Mouse (Mus musculus): Measurements from ENCODE around the gene Dcp1a. TPM values are rescaled to one million over a fixed set of nuclear protein-coding genes. Genes with fewer than 3 reads are reported as not detected.

The Dcp1a gene
- polyA plus RNA-seq, 1 experiment from 2014 or later: 28.3 TPM

GRCm38 (mm10) chr14:30512896-30513295 lies 33.6 kb downstream of the Dcp1a start:
- 85% methylated on average over 5 of the region's 5 CpGs for WGBS
- ATAC-seq (ENCODE audit: low FRiP score, low TSS enrichment): no peak

GRCm38 (mm10) chr14:30515931-30516723 lies 36.8 kb downstream of the Dcp1a start:
- Histone ChIP-seq H3K4me2 (replicated peaks; ENCODE audit: low read depth, low read length) (no peak overlapping the region), H3K27me3 (ENCODE audit: insufficient read depth, low read length) (no peaks in the 10 kb centered on the region), H3K27ac (ENCODE audit: low read length) (no peak overlapping the region), H3K9ac (replicated peaks; ENCODE audit: low read length) (no peak overlapping the region), H3K36me3 (ENCODE audit: insufficient read depth, low read length) (peaks cover 55% of the 10 kb centered on the region), H3K4me3 (ENCODE audit: low read length) (no peak overlapping the region), H3K4me1 (ENCODE audit: insufficient read depth, low read length) (no peaks in the 10 kb centered on the region), H3K9me3 (ENCODE audit: low read length) (no peaks in the 10 kb centered on the region)
- ATAC-seq (ENCODE audit: low FRiP score, low TSS enrichment): no peak
- WGBS: 86% methylated on average over 13 of the region's 13 CpGs

More at GRCm38 (mm10) chr14:30512896-30513295, 33.6 kb downstream of the Dcp1a start:
- H3K27ac ChIP-seq (ENCODE audit: low read length): no peak overlapping the region
- no peaks in the 10 kb centered on the region for H3K9me3 ChIP-seq (ENCODE audit: low read length)
- no peaks in the 10 kb centered on the region for H3K27me3 ChIP-seq (ENCODE audit: insufficient read depth, low read length)
- H3K4me1 ChIP-seq (ENCODE audit: insufficient read depth, low read length): no peaks in the 10 kb centered on the region
- peaks cover 35% of the 10 kb centered on the region for H3K36me3 ChIP-seq (ENCODE audit: insufficient read depth, low read length)
- H3K4me3 ChIP-seq (ENCODE audit: low read length): no peak overlapping the region
- no peak overlapping the region for H3K4me2 ChIP-seq (replicated peaks; ENCODE audit: low read depth, low read length)
- no peak overlapping the region for H3K9ac ChIP-seq (replicated peaks; ENCODE audit: low read length)

- ATAC-seq (ENCODE audit: low FRiP score, low TSS enrichment): no peak
- Histone ChIP-seq H3K27ac (ENCODE audit: low read length) (no peak overlapping the region), H3K4me2 (replicated peaks; ENCODE audit: low read depth, low read length) (no peak overlapping the region), H3K9ac (replicated peaks; ENCODE audit: low read length) (no peak overlapping the region), H3K27me3 (ENCODE audit: insufficient read depth, low read length) (no peaks in the 10 kb centered on the region), H3K4me1 (ENCODE audit: insufficient read depth, low read length) (no peaks in the 10 kb centered on the region), H3K4me3 (ENCODE audit: low read length) (no peak overlapping the region), H3K9me3 (ENCODE audit: low read length) (no peaks in the 10 kb centered on the region), H3K36me3 (ENCODE audit: insufficient read depth, low read length) (peaks cover 61% of the 10 kb centered on the region)
- 94% methylated on average over 5 of the region's 5 CpGs for WGBS
These were observed 40.0 kb downstream of the Dcp1a start for GRCm38 (mm10) chr14:30519323-30519722.

- H3K4me2 ChIP-seq (replicated peaks; ENCODE audit: low read depth, low read length): no peak overlapping the region
- no peak for ATAC-seq (ENCODE audit: low FRiP score, low TSS enrichment)
- H3K4me1 ChIP-seq (ENCODE audit: insufficient read depth, low read length): no peaks in the 10 kb centered on the region
- no peak overlapping the region for H3K4me3 ChIP-seq (ENCODE audit: low read length)
- peaks cover 78% of the 10 kb centered on the region for H3K36me3 ChIP-seq (ENCODE audit: insufficient read depth, low read length)
- no peaks in the 10 kb centered on the region for H3K9me3 ChIP-seq (ENCODE audit: low read length)
- no peak overlapping the region for H3K27ac ChIP-seq (ENCODE audit: low read length)
- H3K9ac ChIP-seq (replicated peaks; ENCODE audit: low read length): no peak overlapping the region
- no peaks in the 10 kb centered on the region for H3K27me3 ChIP-seq (ENCODE audit: insufficient read depth, low read length)
- 87% methylated on average over 6 of the region's 6 CpGs for WGBS
These were observed 44.0 kb downstream of the Dcp1a start for GRCm38 (mm10) chr14:30523356-30523755.

- H3K9ac ChIP-seq (replicated peaks; ENCODE audit: low read length): no peak overlapping the region
- no peaks in the 10 kb centered on the region for H3K27me3 ChIP-seq (ENCODE audit: insufficient read depth, low read length)
- peaks cover 8% of the 10 kb centered on the region; the same call in 1 of the 2 replicates for H3K4me1 ChIP-seq (ENCODE audit: insufficient read depth, low read length)
- ATAC-seq (ENCODE audit: low FRiP score, low TSS enrichment): no peak
- H3K4me2 ChIP-seq (replicated peaks; ENCODE audit: low read depth, low read length): no peak overlapping the region
- no peaks in the 10 kb centered on the region for H3K9me3 ChIP-seq (ENCODE audit: low read length)
- peaks cover 33% of the 10 kb centered on the region for H3K36me3 ChIP-seq (ENCODE audit: insufficient read depth, low read length)
- no peak overlapping the region for H3K4me3 ChIP-seq (ENCODE audit: low read length)
- no peak overlapping the region for H3K27ac ChIP-seq (ENCODE audit: low read length)
- 78% methylated on average over 10 of the region's 10 CpGs for WGBS
These were observed 49.1 kb downstream of the Dcp1a start for GRCm38 (mm10) chr14:30528392-30528791.

GRCm38 (mm10) chr14:30528961-30529360 lies 49.6 kb downstream of the Dcp1a start:
- ATAC-seq (ENCODE audit: low FRiP score, low TSS enrichment): no peak
- peaks cover 28% of the 10 kb centered on the region for H3K36me3 ChIP-seq (ENCODE audit: insufficient read depth, low read length)
- WGBS: 89% methylated on average over 5 of the region's 5 CpGs
- H3K4me2 ChIP-seq (replicated peaks; ENCODE audit: low read depth, low read length): no peak overlapping the region
- H3K4me3 ChIP-seq (ENCODE audit: low read length): no peak overlapping the region
- H3K9ac ChIP-seq (replicated peaks; ENCODE audit: low read length): no peak overlapping the region
- no peak overlapping the region for H3K27ac ChIP-seq (ENCODE audit: low read length)
- H3K9me3 ChIP-seq (ENCODE audit: low read length): no peaks in the 10 kb centered on the region
- no peaks in the 10 kb centered on the region for H3K27me3 ChIP-seq (ENCODE audit: insufficient read depth, low read length)
- peaks cover 8% of the 10 kb centered on the region; the same call in 1 of the 2 replicates for H3K4me1 ChIP-seq (ENCODE audit: insufficient read depth, low read length)

GRCm38 (mm10) chr14:30529454-30529853 lies 50.1 kb downstream of the Dcp1a start:
- no peaks in the 10 kb centered on the region for H3K27me3 ChIP-seq (ENCODE audit: insufficient read depth, low read length)
- peaks cover 8% of the 10 kb centered on the region; the same call in 1 of the 2 replicates for H3K4me1 ChIP-seq (ENCODE audit: insufficient read depth, low read length)
- no peak overlapping the region for H3K27ac ChIP-seq (ENCODE audit: low read length)
- H3K4me3 ChIP-seq (ENCODE audit: low read length): no peak overlapping the region
- no peak for ATAC-seq (ENCODE audit: low FRiP score, low TSS enrichment)
- no peaks in the 10 kb centered on the region for H3K9me3 ChIP-seq (ENCODE audit: low read length)
- H3K36me3 ChIP-seq (ENCODE audit: insufficient read depth, low read length): peaks cover 28% of the 10 kb centered on the region
- no peak overlapping the region for H3K9ac ChIP-seq (replicated peaks; ENCODE audit: low read length)
- 90% methylated on average over 12 of the region's 12 CpGs for whole genome bisulfite sequencing
- no peak overlapping the region for H3K4me2 ChIP-seq (replicated peaks; ENCODE audit: low read depth, low read length)

GRCm38 (mm10) chr14:30530726-30531269 lies 51.5 kb downstream of the Dcp1a start:
- WGBS: 44% methylated on average over 8 of the region's 8 CpGs
- Histone ChIP-seq H3K27me3 (ENCODE audit: insufficient read depth, low read length) (no peaks in the 10 kb centered on the region), H3K9me3 (ENCODE audit: low read length) (no peaks in the 10 kb centered on the region; the same call in 1 of the 2 replicates), H3K4me3 (ENCODE audit: low read length) (no peak overlapping the region), H3K36me3 (ENCODE audit: insufficient read depth, low read length) (peaks cover 21% of the 10 kb centered on the region), H3K4me2 (replicated peaks; ENCODE audit: low read depth, low read length) (no peak overlapping the region), H3K9ac (replicated peaks; ENCODE audit: low read length) (0 out of 2 replicates have a peak overlapping the region, but pooled peaks have one; percentile 3), H3K27ac (ENCODE audit: low read length) (peak overlapping the region; percentile 48), H3K4me1 (ENCODE audit: insufficient read depth, low read length) (peaks cover 8% of the 10 kb centered on the region; the same call in 1 of the 2 replicates)
- peak; percentile 87 for ATAC-seq (ENCODE audit: low FRiP score, low TSS enrichment)

GRCm38 (mm10) chr14:30531431-30531830 lies 52.1 kb downstream of the Dcp1a start:
- Histone ChIP-seq H3K9me3 (ENCODE audit: low read length) (no peaks in the 10 kb centered on the region; the same call in 1 of the 2 replicates), H3K27me3 (ENCODE audit: insufficient read depth, low read length) (no peaks in the 10 kb centered on the region), H3K4me2 (replicated peaks; ENCODE audit: low read depth, low read length) (no peak overlapping the region), H3K27ac (ENCODE audit: low read length) (peak overlapping the region; percentile 48), H3K4me1 (ENCODE audit: insufficient read depth, low read length) (peaks cover 8% of the 10 kb centered on the region; the same call in 1 of the 2 replicates), H3K9ac (replicated peaks; ENCODE audit: low read length) (no peak overlapping the region), H3K4me3 (ENCODE audit: low read length) (no peak overlapping the region), H3K36me3 (ENCODE audit: insufficient read depth, low read length) (peaks cover 16% of the 10 kb centered on the region)
- no peak for ATAC-seq (ENCODE audit: low FRiP score, low TSS enrichment)
- WGBS: 88% methylated on average over 5 of the region's 5 CpGs

GRCm38 (mm10) chr14:30531896-30532295 lies 52.6 kb downstream of the Dcp1a start:
- Histone ChIP-seq H3K27me3 (ENCODE audit: insufficient read depth, low read length) (no peaks in the 10 kb centered on the region), H3K9me3 (ENCODE audit: low read length) (no peaks in the 10 kb centered on the region; the same call in 1 of the 2 replicates), H3K4me2 (replicated peaks; ENCODE audit: low read depth, low read length) (no peak overlapping the region), H3K4me1 (ENCODE audit: insufficient read depth, low read length) (peaks cover 8% of the 10 kb centered on the region; the same call in 1 of the 2 replicates), H3K4me3 (ENCODE audit: low read length) (no peak overlapping the region), H3K36me3 (ENCODE audit: insufficient read depth, low read length) (peaks cover 14% of the 10 kb centered on the region), H3K9ac (replicated peaks; ENCODE audit: low read length) (no peak overlapping the region; the same call in 1 of the 2 replicates), H3K27ac (ENCODE audit: low read length) (no peak overlapping the region)
- ATAC-seq (ENCODE audit: low FRiP score, low TSS enrichment): no peak
- 87% methylated on average over 6 of the region's 6 CpGs for WGBS

Data from kidney, embryonic 16.5 days (tissue).